Mouse (Mus musculus) gastrocnemius, postnatal 14 days (tissue): ENCODE results near the gene Wwc2. TPM values are rescaled to one million over a fixed set of nuclear protein-coding genes. Genes with fewer than 3 reads are reported as not detected.
A peak's percentile ranks its signal among the peaks of the same experiment; 100 is the strongest.

ENCODE experiments used
- DNase-seq: peaks from one replicate; pipeline ENCODE4 v3.0.0; 2021; ENCODE audit warnings: mixed read lengths
- intact Hi-C: fragments of 180-260 bp; cut with DNase I; formaldehyde crosslinking; loops from one replicate; pipeline ENCODE4 v1.15.1; 2025; ENCODE audit warnings: low total_unique reads
- total RNA-seq, 2 experiments: library from RNA; stranded (reverse); gene quantifications; 2 replicates each; pipeline ENCODE4 v1.2.3; 2021

Wwc2 gene
- total RNA-seq, 2 experiments from 2014 or later, result 9.9 to 10.3 TPM

GRCm38 (mm10) chr8:47874497-47875178, 116.1 kb downstream of the Wwc2 start:
- intact Hi-C loops, result no loop called here
- DNase-seq, result no peak

DNA sequence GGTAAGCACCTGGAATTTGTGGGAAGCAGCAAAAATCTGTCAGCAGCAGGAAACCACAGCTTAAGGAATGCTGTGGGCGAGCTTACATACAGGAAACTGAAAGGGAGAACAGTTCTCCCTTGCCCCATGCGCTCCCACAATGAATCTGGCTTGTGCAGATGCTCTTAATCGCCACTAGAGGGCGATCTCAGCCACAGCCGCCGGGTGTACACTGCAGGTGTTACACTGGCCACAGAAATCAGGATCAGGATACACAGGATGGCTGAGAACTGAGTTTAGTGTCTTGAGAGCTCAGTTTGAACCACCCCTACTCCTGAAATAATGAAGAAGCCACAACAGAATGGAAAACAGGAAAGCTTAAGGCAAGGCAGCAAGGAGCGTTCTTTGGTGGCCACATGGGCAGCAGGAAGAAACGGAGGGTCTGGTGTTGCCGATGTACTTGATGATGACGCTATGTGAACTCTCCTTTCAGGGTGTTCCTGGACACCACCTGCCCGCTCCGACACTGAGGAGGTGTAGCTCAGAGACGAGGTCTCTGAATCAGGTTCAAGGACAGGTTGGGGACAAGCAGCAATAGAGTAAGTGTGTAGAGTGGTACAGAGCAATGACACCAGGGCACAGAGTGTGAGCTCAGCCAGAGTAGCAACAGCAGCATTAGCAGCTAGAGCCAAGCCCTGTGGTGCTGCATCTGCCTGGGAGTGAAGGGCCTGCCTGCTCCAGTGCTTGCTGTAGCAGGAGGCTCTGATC, 118.2 kb downstream of the Wwc2 start:
- DNase-seq, result peak; percentile 38
- intact Hi-C loops, result loop anchor here (2.0 kb wide), 1 partner anchor 144 kb away; no protein-coding TSS in a partner anchor

GRCm38 (mm10) chr8:47867067-47867466, 123.7 kb downstream of the Wwc2 start:
- intact Hi-C loops, result no loop called here

DNA sequence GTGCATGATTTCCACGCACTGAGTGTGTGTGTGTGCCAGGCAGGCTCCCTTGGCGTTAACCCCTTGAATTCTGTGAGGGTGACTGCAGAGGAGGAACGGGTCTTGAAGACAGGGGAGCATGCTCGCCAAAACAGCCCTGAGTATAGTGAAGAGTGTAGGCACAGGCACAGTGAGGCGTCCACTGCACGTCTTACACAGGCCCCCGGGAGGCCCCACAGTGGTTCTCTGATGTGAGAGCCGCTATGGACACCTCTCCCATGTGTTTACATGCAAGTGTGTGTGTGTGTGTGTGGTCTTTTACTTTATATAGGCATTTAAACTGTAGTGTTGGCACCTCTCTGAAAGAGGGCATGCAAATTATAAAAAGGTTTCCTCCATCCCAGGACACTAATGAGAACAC, 124.2 kb downstream of the Wwc2 start:
- no peak for DNase-seq
- intact Hi-C loops, result no loop called here

More at GRCm38 (mm10) chr8:47867067-47867466, 123.7 kb downstream of the Wwc2 start:
- DNase-seq, result peak; percentile 80

GRCm38 (mm10) chr8:47859259-47859658, 131.5 kb downstream of the Wwc2 start:
- intact Hi-C loops, result no loop called here

DNA sequence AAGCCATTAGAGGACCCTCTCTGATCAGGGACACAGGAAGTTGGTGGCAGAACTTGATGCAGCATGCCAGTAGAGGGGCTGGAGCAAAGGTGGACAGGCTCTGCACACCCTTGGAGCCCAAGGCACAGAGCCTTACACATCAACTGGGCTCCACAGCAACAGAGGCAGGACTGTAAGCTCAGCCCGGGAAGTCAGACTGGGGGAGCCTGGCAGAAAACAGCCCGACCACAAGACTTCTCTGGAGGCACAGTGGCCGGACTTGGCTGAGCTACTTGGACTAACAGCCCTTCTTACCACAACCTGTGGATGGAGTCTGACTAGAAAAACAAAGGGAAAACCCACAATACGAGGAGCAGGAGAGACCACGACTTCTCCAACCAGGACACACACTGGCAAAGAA, 137.4 kb downstream of the Wwc2 start:
- intact Hi-C loops, result no loop called here
- no peak for DNase-seq

More at GRCm38 (mm10) chr8:47859259-47859658, 131.5 kb downstream of the Wwc2 start:
- DNase-seq, result no peak

DNA sequence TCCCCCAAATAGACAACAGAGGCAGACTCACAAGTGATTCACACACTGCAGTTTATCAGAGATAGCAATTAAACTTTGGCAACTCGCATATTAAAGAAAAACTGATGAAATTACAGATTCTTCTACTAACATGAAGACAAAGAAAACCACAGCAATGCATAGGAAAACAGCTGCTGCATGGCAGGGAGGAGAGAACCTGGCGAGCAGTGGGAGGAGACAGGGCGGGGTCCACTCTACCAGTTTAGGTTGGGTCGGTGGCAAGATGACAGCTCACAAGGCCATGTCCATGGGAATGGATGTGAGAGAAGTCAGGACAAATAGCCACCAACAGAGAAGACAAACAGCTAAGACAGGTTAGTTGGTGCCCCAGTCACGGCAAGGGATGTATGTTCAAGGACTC, 138.0 kb downstream of the Wwc2 start:
- DNase-seq, result no peak
- intact Hi-C loops, result no loop called here

- peak; percentile 72 for DNase-seq
- intact Hi-C loops, result no loop called here
Observed at GRCm38 (mm10) chr8:47851824-47852502, 138.8 kb downstream of the Wwc2 start.

DNA sequence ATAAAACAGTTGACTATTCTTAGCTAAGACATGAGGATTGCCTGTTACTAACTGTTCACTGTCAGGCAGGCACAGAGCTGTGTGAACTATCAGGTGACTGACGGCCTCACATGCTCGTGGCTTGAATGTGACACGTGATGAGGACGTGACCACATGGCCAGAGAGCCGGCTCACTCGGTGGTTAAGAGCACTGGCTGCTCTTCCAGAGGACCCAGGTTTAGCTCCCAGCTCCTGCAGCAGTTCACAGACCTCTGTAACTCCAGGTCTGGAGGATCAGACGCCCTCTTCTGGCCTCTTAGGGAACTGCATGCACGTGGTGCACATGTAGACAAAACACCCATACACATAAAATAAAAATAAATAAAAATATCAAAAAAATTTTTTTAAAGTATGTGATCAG, 140.9 kb downstream of the Wwc2 start:
- intact Hi-C loops, result no loop called here

GRCm38 (mm10) chr8:47847931-47848330, 142.8 kb downstream of the Wwc2 start:
- no peak for DNase-seq
- intact Hi-C loops, result no loop called here

More for the DNA sequence above, 140.9 kb downstream of the Wwc2 start:
- no peak for DNase-seq

- intact Hi-C loops, result no loop called here
- DNase-seq, result no peak
Observed at GRCm38 (mm10) chr8:47847161-47847560, 143.6 kb downstream of the Wwc2 start.

GRCm38 (mm10) chr8:47845956-47846355, 144.8 kb downstream of the Wwc2 start:
- intact Hi-C loops, result no loop called here
- no peak for DNase-seq

GRCm38 (mm10) chr8:47843651-47844050, 147.1 kb downstream of the Wwc2 start:
- no peak for DNase-seq
- intact Hi-C loops, result loop anchor here (5.0 kb wide), 1 partner anchor 101 kb away; no protein-coding TSS in a partner anchor

DNA sequence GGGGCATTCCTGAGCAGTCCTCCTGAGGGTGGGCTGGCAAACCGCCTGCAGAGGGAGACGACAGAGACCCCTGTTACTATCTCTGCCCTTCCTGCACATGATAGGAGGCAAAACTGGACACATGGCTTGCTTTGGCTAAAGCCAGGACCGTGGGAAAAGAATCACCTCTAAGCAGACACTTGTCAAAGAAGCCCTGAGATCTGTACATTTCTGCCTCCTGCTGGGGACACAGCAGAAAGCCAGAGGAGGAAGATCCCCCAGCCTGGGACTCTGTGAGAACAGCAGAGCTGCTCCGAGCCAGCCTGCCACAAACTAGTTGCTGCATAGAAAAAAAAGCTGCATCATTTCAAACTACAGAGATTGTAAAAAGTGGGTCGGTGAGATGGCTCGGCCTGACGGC, 147.7 kb downstream of the Wwc2 start:
- DNase-seq, result no peak
- intact Hi-C loops, result loop anchor here (5.0 kb wide), 1 partner anchor 101 kb away; no protein-coding TSS in a partner anchor

GRCm38 (mm10) chr8:47833944-47834343, 156.8 kb downstream of the Wwc2 start:
- no peak for DNase-seq
- intact Hi-C loops, result no loop called here

DNA sequence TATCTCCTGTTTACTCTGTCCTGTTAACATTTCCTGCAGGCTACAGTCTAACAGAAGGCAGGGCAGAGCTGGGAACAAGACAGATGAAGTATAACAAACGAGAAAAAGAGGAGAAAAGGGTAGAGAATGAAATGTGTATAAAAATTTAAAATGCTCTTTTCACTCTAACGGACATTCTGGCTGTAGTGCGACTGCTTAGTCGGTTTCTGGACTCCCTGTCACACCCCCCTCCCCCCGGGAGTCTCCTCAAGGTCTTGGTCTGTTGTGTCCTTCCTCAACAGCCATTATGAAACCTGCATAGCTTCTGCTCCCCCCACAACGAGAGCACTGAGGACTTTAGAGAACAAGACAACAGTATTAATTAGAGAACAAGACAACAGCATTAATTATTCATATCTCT, 158.1 kb downstream of the Wwc2 start:
- DNase-seq, result no peak
- intact Hi-C loops, result no loop called here

DNA sequence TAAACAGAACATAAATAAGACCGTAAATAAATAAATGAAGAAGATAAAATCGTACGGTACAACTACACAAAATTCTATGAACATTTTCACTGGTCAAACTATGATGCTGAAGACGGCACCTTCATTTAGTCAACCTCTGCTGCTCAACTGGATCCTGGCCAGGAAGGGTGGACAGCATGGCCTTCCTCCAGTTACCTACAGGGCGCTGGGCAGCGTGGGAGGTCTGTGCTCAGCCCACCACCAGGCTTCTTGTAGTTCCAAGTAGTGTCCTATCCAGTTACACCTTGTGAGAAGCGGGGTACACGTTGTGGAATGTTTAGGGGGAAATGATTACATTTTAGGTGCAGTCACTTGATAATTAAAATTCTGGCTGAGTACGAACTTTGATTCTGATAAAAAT, 163.8 kb downstream of the Wwc2 start:
- intact Hi-C loops, result no loop called here
- DNase-seq, result no peak

DNA sequence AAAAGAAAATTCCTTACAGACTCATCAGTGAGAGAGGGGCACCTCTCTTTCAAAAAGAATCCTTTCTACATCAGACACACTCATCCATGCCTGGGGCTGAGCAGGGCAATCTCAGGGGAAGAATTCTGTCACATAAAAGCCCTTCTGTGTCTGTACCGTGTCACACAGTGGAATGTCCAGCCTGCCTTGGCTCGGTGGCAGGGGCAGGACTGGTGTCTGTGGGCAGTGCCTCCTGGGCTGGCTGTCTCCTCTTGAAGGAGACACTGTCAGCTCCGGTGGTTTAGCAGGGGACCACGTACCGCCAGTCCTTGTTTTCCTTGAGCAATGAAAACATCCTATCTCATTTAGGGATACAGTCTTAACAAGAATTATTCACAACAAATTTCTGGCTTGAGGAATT, 165.1 kb downstream of the Wwc2 start:
- intact Hi-C loops, result no loop called here
- DNase-seq, result no peak

GRCm38 (mm10) chr8:47824182-47824581, 166.5 kb downstream of the Wwc2 start, which contains the start of gene Cldn22:
TSS of gene Cldn22 (plus strand) at chr8:47824482.
- intact Hi-C loops, result no loop called here
- no peak for DNase-seq

GRCm38 (mm10) chr8:47823777-47824176, 166.9 kb downstream of the Wwc2 start:
- intact Hi-C loops, result no loop called here
- no peak for DNase-seq
